In the genomic region with DNA sequence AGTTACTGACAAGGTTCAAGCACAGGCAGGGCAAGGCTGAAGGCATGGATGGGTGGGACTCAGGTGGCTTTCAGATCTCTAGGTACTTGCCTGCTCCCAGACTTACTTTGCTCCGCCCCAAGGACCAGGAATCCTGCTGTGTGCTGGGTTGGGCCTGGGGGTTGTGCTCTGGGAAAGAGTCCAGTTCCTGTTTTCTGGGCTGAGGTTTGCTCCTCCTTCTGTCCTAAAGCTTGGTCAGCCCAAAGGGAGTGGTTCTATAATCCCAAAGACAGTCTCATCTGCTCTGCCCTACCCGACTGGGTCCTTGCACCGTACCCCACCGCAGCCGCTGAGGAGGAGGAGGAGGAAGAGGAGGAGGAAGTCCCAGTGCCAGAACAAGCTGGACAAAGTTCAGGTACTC, we compare ENCODE assay signal across 10 mouse cellular contexts. TPM values are rescaled to one million over a fixed set of nuclear protein-coding genes. Genes with fewer than 3 reads are reported as not detected.
DNase-seq lines count a peak whose midpoint lies in the region; ATAC-seq and TF ChIP-seq lines count a peak whose summit lies in the region.
"Had no signal": no experiment of that assay in that cellular context is flagged by ENCODE, and none has a peak within 500 bp of the region (broad histone marks: within the 10 kb centered on the region; RNA-seq: fewer than 3 reads in every experiment).

TSS of gene Gbgt1 (plus strand) at position 221 of the 400 bp plus-strand sequence.

- TF ChIP-seq POLR2A in kidney, adult 2 months (IDR thresholded peaks at IDR 0.05; ENCODE audit: low read depth, low read length): no peak

- H3K4me1 ChIP-seq in kidney, adult 2 months (ENCODE audit: control insufficient read depth, insufficient read depth, low read length): no peaks in the 10 kb centered on the region
- H3K4me1 ChIP-seq in limb, embryonic 15.5 days: peaks cover 13% of the 10 kb centered on the region
- no peaks in the 10 kb centered on the region for H3K4me1 ChIP-seq in forebrain, embryonic 16.5 days (replicated peaks; ENCODE audit: control insufficient read depth, insufficient read depth, low read length)

- no peak within 1 kb of the TSS for H3K27ac ChIP-seq in kidney, adult 2 months (ENCODE audit: insufficient read depth, low read depth, low read length)
- peak within 1 kb of the TSS; percentile 69 for H3K27ac ChIP-seq in limb, embryonic 15.5 days
- H3K27ac ChIP-seq in forebrain, embryonic 16.5 days (ENCODE audit: low read length): no peak within 1 kb of the TSS

- no peaks in the 10 kb centered on the region for H3K36me3 ChIP-seq in kidney, adult 2 months (ENCODE audit: control insufficient read depth, insufficient read depth, low read length)
- no peaks in the 10 kb centered on the region for H3K36me3 ChIP-seq in limb, embryonic 15.5 days
- H3K36me3 ChIP-seq in forebrain, embryonic 16.5 days (ENCODE audit: control insufficient read depth, insufficient read depth): no peaks in the 10 kb centered on the region

- H3K27me3 ChIP-seq in kidney, adult 2 months (replicated peaks; ENCODE audit: control insufficient read depth, insufficient read depth, low read length): no peaks in the 10 kb centered on the region
- H3K27me3 ChIP-seq in limb, embryonic 15.5 days: no peaks in the 10 kb centered on the region
- H3K27me3 ChIP-seq in forebrain, embryonic 16.5 days (replicated peaks; ENCODE audit: control insufficient read depth, insufficient read depth, low read length): no peaks in the 10 kb centered on the region

- no peak within 1 kb of the TSS for H3K9ac ChIP-seq in limb, embryonic 15.5 days
- H3K9ac ChIP-seq in forebrain, embryonic 16.5 days (replicated peaks; ENCODE audit: low read depth, low read length): no peak within 1 kb of the TSS

- WGBS in kidney, adult 2 months: 70% methylated on average over 5 of the region's 5 CpGs
- WGBS in limb, embryonic 15.5 days: 74% methylated on average over 5 of the region's 5 CpGs
- 80% methylated on average over 5 of the region's 5 CpGs for WGBS in forebrain, embryonic 16.5 days

- peak; percentile 26 for DNase-seq in kidney, adult 2 months
- DNase-seq in kidney, postnatal 25 days: no peak
- DNase-seq in 3T3-L1 (ENCODE audit: low read depth, low spot score) (peak; percentile 17), R1 (ENCODE audit: low read depth, low spot score) (peak; percentile 57)
- DNase-seq in right cerebral cortex, postnatal 14 days: no peak
- DNase-seq in cerebellum, adult 11-12 months: no peak
- DNase-seq: heart, postnatal 10 days had no signal

- ATAC-seq in limb, embryonic 15.5 days (ENCODE audit: insufficient number of reproducible peaks, low FRiP score, low TSS enrichment, low read depth): no peak
- ATAC-seq in forebrain, embryonic 16.5 days: no peak

- H3K4me2 ChIP-seq in limb, embryonic 15.5 days: no peak within 1 kb of the TSS
- H3K4me2 ChIP-seq in forebrain, embryonic 16.5 days (ENCODE audit: low read length): no peak within 1 kb of the TSS
- H3K4me2 ChIP-seq: liver, embryonic 11.5 days had no signal

- H3K4me3 ChIP-seq in kidney, adult 2 months (ENCODE audit: insufficient read depth, low read depth, low read length): peak within 1 kb of the TSS; percentile 51
- no peak within 1 kb of the TSS for H3K4me3 ChIP-seq in limb, embryonic 15.5 days
- no peak within 1 kb of the TSS for H3K4me3 ChIP-seq in forebrain, embryonic 16.5 days (replicated peaks; ENCODE audit: low read length)

- TF ChIP-seq CTCF in kidney, adult 2 months (conservative IDR thresholded peaks at IDR 0.05; ENCODE audit: insufficient read depth, insufficient read length, low read depth, low read length): no peak

- no peaks in the 10 kb centered on the region for H3K9me3 ChIP-seq in limb, embryonic 15.5 days
- no peaks in the 10 kb centered on the region for H3K9me3 ChIP-seq in forebrain, embryonic 16.5 days (ENCODE audit: control insufficient read depth, low read length)

RNA-seq across cellular contexts. Expression of gene Gbgt1, which starts in this region (rescaled TPM):
- polyA plus RNA-seq in kidney, adult 2 months (2012; rRNA removed): 1.2 and 1.3 TPM in 2 replicates
- polyA plus RNA-seq in limb, embryonic 15.5 days (2015; fragmentation: Nextera tagmentation; extraction: Ambion mirVana): 0.56 and 1.1 TPM in 2 replicates
- polyA plus RNA-seq in forebrain, embryonic 16.5 days (2015; fragmentation: Nextera tagmentation; extraction: Ambion mirVana): 0.51 and 1.2 TPM in 2 replicates

Comparison
In these comparisons a context has a peak if more than half of its experiments do, and no peak if none do; other contexts are left out.
1. DNase-seq: peak in kidney, adult 2 months (single experiment), 3T3-L1 (single experiment) and R1 (single experiment); none in kidney, postnatal 25 days (0 of 2), right cerebral cortex, postnatal 14 days (single experiment) and cerebellum, adult 11-12 months (single experiment).